In the genomic region with DNA sequence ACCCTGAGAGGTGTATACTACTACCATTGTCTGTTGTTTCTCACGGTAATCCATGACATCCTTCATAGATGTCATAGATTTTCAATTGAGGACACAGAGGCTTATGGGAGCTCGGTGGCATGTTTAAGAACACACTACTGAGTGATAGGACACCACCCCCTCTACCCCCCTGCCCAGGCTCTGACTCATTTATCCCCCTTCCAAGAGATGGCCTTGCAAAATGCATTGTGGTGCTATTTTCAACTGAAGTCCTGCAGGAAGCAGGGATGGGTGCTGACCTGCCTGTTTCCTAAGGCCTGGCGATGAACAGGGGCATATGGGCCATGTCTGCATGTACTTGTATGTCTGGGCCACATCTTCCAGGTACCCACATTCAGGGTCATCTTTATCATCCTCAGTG, we compare ENCODE assay signal across 9 mouse cellular contexts.
"Had no signal": no experiment of that assay in that cellular context is flagged by ENCODE, and none has a peak within 500 bp of the region (broad histone marks: within the 10 kb centered on the region; RNA-seq: fewer than 3 reads in every experiment).

No protein-coding gene starts in this region.

- H3K4me2 ChIP-seq: liver, embryonic 11.5 days; liver, embryonic 15.5 days; lung, embryonic 14.5 days; midbrain, embryonic 11.5 days had no signal

- H3K4me3 ChIP-seq: liver, embryonic 15.5 days had no signal

- H3K36me3 ChIP-seq: liver, embryonic 15.5 days had no signal

- DNase-seq: lung, embryonic 14.5 days; lung, postnatal 10 days; lung, postnatal 4 days; right cerebral cortex, adult 18-20 months; thymus, postnatal 4 days had no signal

- ATAC-seq: midbrain, embryonic 16.5 days had no signal

- H3K9ac ChIP-seq: liver, embryonic 15.5 days; lung, embryonic 14.5 days had no signal

- H3K9me3 ChIP-seq: liver, embryonic 15.5 days had no signal

- H3K4me1 ChIP-seq: liver, embryonic 15.5 days had no signal

- H3K27ac ChIP-seq: liver, embryonic 15.5 days had no signal
